Comparison of ENCODE assay signal across 8 mouse cellular contexts in the genomic region with DNA sequence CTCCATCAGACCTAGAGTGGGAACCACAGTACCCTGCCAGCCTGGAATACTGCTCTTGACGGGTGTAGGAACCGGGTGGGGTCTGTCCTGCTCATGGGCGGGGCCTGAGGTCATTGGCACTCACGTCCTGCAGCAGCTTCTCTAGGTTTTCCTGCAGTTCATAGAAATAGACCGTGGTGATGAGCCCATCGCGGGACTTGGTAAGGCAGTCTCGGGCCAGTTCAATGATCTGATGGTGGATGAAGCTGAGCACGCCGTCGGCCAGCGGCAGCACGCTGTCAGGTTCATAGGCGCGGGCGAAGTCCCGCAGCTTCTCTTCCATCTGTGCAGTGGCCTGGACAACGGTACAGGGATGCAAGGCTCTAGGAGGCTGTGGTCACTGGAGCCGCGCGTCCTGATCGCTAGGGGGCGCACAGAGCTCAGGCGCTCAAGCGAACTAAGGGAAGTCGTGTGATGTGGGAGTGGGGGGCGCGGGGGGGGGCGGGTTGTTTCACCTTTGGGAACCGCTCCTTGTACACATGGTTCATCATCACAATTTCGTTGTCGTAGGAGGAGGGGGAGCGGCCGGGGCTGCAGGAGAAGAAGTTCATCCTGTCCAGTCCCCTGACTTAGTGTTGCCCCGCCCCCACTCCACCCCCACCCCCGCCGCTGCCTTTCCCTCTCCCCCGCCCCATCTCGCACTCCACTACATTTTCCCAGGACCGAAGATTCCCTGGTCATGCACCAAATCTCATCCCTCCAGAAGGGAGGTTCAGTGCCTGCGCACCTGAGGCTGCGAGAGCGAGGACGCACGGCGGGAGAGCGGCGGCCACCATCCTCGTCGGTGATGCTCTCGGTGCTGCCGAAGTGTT. TPM values are rescaled to one million over a fixed set of nuclear protein-coding genes. Genes with fewer than 3 reads are reported as not detected.
DNase-seq lines count a peak whose midpoint lies in the region; ATAC-seq and TF ChIP-seq lines count a peak whose summit lies in the region.

No protein-coding gene starts in this region.

- H3K4me1 ChIP-seq in heart, embryonic 11.5 days (ENCODE audit: control insufficient read depth, insufficient read depth, low read length): peaks cover 4% of the 10 kb centered on the region; the same call in 1 of the 2 replicates
- H3K4me1 ChIP-seq in kidney, embryonic 14.5 days (ENCODE audit: control insufficient read depth, insufficient read depth, low read length): 0 out of 2 replicates have a peak, but pooled peaks cover 3% of the 10 kb centered on the region
- H3K4me1 ChIP-seq in liver, embryonic 16.5 days (ENCODE audit: control insufficient read depth, low read depth, low read length): no peaks in the 10 kb centered on the region; the same call in 1 of the 2 replicates
- peaks cover 14% of the 10 kb centered on the region for H3K4me1 ChIP-seq in neural tube, embryonic 12.5 days

- peak; percentile 73 for DNase-seq in R1 (ENCODE audit: low read depth, low spot score)
- DNase-seq in embryo, embryonic 9.5 days (ENCODE audit: extremely low spot score): peak; percentile 80
- peak; percentile 81 for DNase-seq in thymus, postnatal 4 days

- no peak overlapping the region for H3K27ac ChIP-seq in heart, embryonic 11.5 days (ENCODE audit: low read depth, low read length)
- H3K27ac ChIP-seq in kidney, embryonic 14.5 days (ENCODE audit: low read depth, low read length): no peak overlapping the region
- no peak overlapping the region for H3K27ac ChIP-seq in liver, embryonic 16.5 days (ENCODE audit: low read length)
- no peak overlapping the region for H3K27ac ChIP-seq in neural tube, embryonic 12.5 days

- H3ac ChIP-seq in C2C12 (ENCODE audit: control insufficient read depth, insufficient read length, low read depth): no peak overlapping the region

- ATAC-seq in heart, embryonic 11.5 days (replicated peaks; ENCODE audit: insufficient number of reproducible peaks, low FRiP score, low TSS enrichment): no peak
- ATAC-seq in kidney, embryonic 14.5 days (ENCODE audit: low FRiP score, low TSS enrichment): peak; percentile 84
- ATAC-seq in liver, embryonic 16.5 days (ENCODE audit: low read depth): peak; percentile 43; the same call in 1 of the 2 replicates
- peak; percentile 80 for ATAC-seq in neural tube, embryonic 12.5 days (ENCODE audit: low FRiP score, low read depth)

- H3K9ac ChIP-seq in heart, embryonic 11.5 days (ENCODE audit: low read depth, low read length): no peak overlapping the region
- H3K9ac ChIP-seq in kidney, embryonic 14.5 days (ENCODE audit: low read depth, low read length): no peak overlapping the region
- H3K9ac ChIP-seq in liver, embryonic 16.5 days (ENCODE audit: low read depth, low read length): no peak overlapping the region
- peak overlapping the region; percentile 6; the same call in 1 of the 2 replicates for H3K9ac ChIP-seq in neural tube, embryonic 12.5 days

- 5% methylated on average over 52 of the region's 52 CpGs for WGBS in heart, embryonic 11.5 days (ENCODE audit: insufficient replicate concordance)
- 2% methylated on average over 49 of the region's 52 CpGs for WGBS in kidney, embryonic 14.5 days
- 7% methylated on average over 47 of the region's 52 CpGs for WGBS in liver, embryonic 16.5 days (ENCODE audit: insufficient replicate concordance)
- 4% methylated on average over 50 of the region's 52 CpGs for WGBS in neural tube, embryonic 12.5 days

- H3K79me3 ChIP-seq in C2C12 (ENCODE audit: low read depth): no peaks in the 10 kb centered on the region

- no peak overlapping the region for H3K4me3 ChIP-seq in C2C12 (ENCODE audit: insufficient read depth, poor library complexity, severe bottlenecking)
- H3K4me3 ChIP-seq in heart, embryonic 11.5 days (ENCODE audit: low read depth, low read length): peak overlapping the region; percentile 35
- peak overlapping the region; percentile 35 for H3K4me3 ChIP-seq in kidney, embryonic 14.5 days (ENCODE audit: low read length)
- H3K4me3 ChIP-seq in liver, embryonic 16.5 days (ENCODE audit: low read depth, low read length): no peak overlapping the region
- peak overlapping the region; percentile 29 for H3K4me3 ChIP-seq in neural tube, embryonic 12.5 days

- no peaks in the 10 kb centered on the region for H3K79me2 ChIP-seq in C2C12 (ENCODE audit: control insufficient read depth, insufficient read depth)

- H3K27me3 ChIP-seq in C2C12 (ENCODE audit: control insufficient read depth, insufficient read depth, insufficient read length): peaks cover 21% of the 10 kb centered on the region
- peaks cover 55% of the 10 kb centered on the region for H3K27me3 ChIP-seq in heart, embryonic 11.5 days (ENCODE audit: control insufficient read depth, insufficient read depth, low read length)
- peaks cover 25% of the 10 kb centered on the region for H3K27me3 ChIP-seq in kidney, embryonic 14.5 days (ENCODE audit: control insufficient read depth, insufficient read depth, low read length)
- peaks cover 42% of the 10 kb centered on the region for H3K27me3 ChIP-seq in liver, embryonic 16.5 days (ENCODE audit: control insufficient read depth, insufficient read depth, low read depth, low read length)
- H3K27me3 ChIP-seq in neural tube, embryonic 12.5 days (replicated peaks): peaks cover 54% of the 10 kb centered on the region

- peak overlapping the region; percentile 63 for H3K4me2 ChIP-seq in heart, embryonic 11.5 days
- H3K4me2 ChIP-seq in kidney, embryonic 14.5 days (replicated peaks; ENCODE audit: low read depth, low read length): peak overlapping the region; percentile 58
- peak overlapping the region; percentile 27; the same call in 1 of the 2 replicates for H3K4me2 ChIP-seq in liver, embryonic 16.5 days (ENCODE audit: low read depth, low read length)
- peak overlapping the region; percentile 67 for H3K4me2 ChIP-seq in neural tube, embryonic 12.5 days (replicated peaks)

- no peaks in the 10 kb centered on the region for H3K36me3 ChIP-seq in C2C12 (ENCODE audit: control insufficient read depth, insufficient read depth)
- H3K36me3 ChIP-seq in heart, embryonic 11.5 days (ENCODE audit: control insufficient read depth, insufficient read depth, low read length): no peaks in the 10 kb centered on the region
- H3K36me3 ChIP-seq in kidney, embryonic 14.5 days (ENCODE audit: control insufficient read depth, insufficient read depth, low read length): no peaks in the 10 kb centered on the region
- no peaks in the 10 kb centered on the region for H3K36me3 ChIP-seq in liver, embryonic 16.5 days (ENCODE audit: control insufficient read depth, insufficient read depth)
- H3K36me3 ChIP-seq in neural tube, embryonic 12.5 days: peaks cover 36% of the 10 kb centered on the region

- H3K9me3 ChIP-seq in heart, embryonic 11.5 days (replicated peaks; ENCODE audit: control insufficient read depth, low read length): no peaks in the 10 kb centered on the region
- no peaks in the 10 kb centered on the region for H3K9me3 ChIP-seq in kidney, embryonic 14.5 days (ENCODE audit: control insufficient read depth, low read length)
- H3K9me3 ChIP-seq in liver, embryonic 16.5 days (replicated peaks; ENCODE audit: control insufficient read depth, low read length): no peaks in the 10 kb centered on the region
- H3K9me3 ChIP-seq in neural tube, embryonic 12.5 days: no peaks in the 10 kb centered on the region

- peak; percentile 92 for TF ChIP-seq CTCF in C2C12 (IDR thresholded peaks at IDR 0.05; ENCODE audit: control insufficient read depth, insufficient read depth, insufficient read length)

TF ChIP-seq in C2C12, 6 proteins besides CTCF, POLR2A, EP300 and RAD21 (continues in another document):
- TF ChIP-seq MYOD1 (IDR thresholded peaks at IDR 0.05; ENCODE audit: control insufficient read depth, insufficient read length, low read depth) (no peak), MAX (IDR thresholded peaks at IDR 0.05) (no peak), CEBPB (IDR thresholded peaks at IDR 0.05; ENCODE audit: low read depth) (no peak), FOSL1 (IDR thresholded peaks at IDR 0.05; ENCODE audit: insufficient read depth, low read length, poor library complexity, severe bottlenecking) (no peak)

RNA-seq across cellular contexts. Expression of a gene that starts 8.5 kb away (rescaled TPM):
- not detected for polyA plus RNA-seq in C2C12 (2012; fragmentation: generic; extraction: Trizol)
- polyA plus RNA-seq in heart, embryonic 11.5 days (2014; fragmentation: Nextera tagmentation; extraction: Ambion mirVana): 0.27 TPM in 1 of 2 replicates, not detected in the other
- polyA plus RNA-seq in kidney, embryonic 14.5 days (2014; fragmentation: Nextera tagmentation; extraction: Ambion mirVana): 0.21 and 0.35 TPM in 2 replicates
- polyA plus RNA-seq in liver, embryonic 16.5 days (2015; fragmentation: Nextera tagmentation; extraction: Ambion mirVana): 0.09 and 0.15 TPM in 2 replicates
- 43.0 and 44.9 TPM in 2 replicates for polyA plus RNA-seq in neural tube, embryonic 12.5 days (2016; fragmentation: Nextera tagmentation; extraction: Ambion mirVana)

RNA-seq across cellular contexts. Expression of a gene that starts 18.1 kb away (rescaled TPM):
- 0.05 TPM for polyA plus RNA-seq in C2C12 (2012; fragmentation: generic; extraction: Trizol)
- not detected in 2 replicates for polyA plus RNA-seq in heart, embryonic 11.5 days (2014; fragmentation: Nextera tagmentation; extraction: Ambion mirVana)
- 0.16 TPM in 1 of 2 replicates, not detected in the other for polyA plus RNA-seq in kidney, embryonic 14.5 days (2014; fragmentation: Nextera tagmentation; extraction: Ambion mirVana)
- 0.20 and 0.44 TPM in 2 replicates for polyA plus RNA-seq in liver, embryonic 16.5 days (2015; fragmentation: Nextera tagmentation; extraction: Ambion mirVana)
- 0.93 and 1.1 TPM in 2 replicates for polyA plus RNA-seq in neural tube, embryonic 12.5 days (2016; fragmentation: Nextera tagmentation; extraction: Ambion mirVana)

RNA-seq across cellular contexts. Expression of a gene that starts 20.3 kb away (rescaled TPM):
- 9.0 TPM for polyA plus RNA-seq in C2C12 (2012; fragmentation: generic; extraction: Trizol)
- 4.3 and 5.4 TPM in 2 replicates for polyA plus RNA-seq in heart, embryonic 11.5 days (2014; fragmentation: Nextera tagmentation; extraction: Ambion mirVana)
- 10.8 and 12.1 TPM in 2 replicates for polyA plus RNA-seq in kidney, embryonic 14.5 days (2014; fragmentation: Nextera tagmentation; extraction: Ambion mirVana)
- 12.5 and 13.6 TPM in 2 replicates for polyA plus RNA-seq in liver, embryonic 16.5 days (2015; fragmentation: Nextera tagmentation; extraction: Ambion mirVana)
- 5.2 and 6.5 TPM in 2 replicates for polyA plus RNA-seq in neural tube, embryonic 12.5 days (2016; fragmentation: Nextera tagmentation; extraction: Ambion mirVana)

RNA-seq across cellular contexts. Expression of a gene that starts 27.0 kb away (rescaled TPM):
- 0.09 TPM for polyA plus RNA-seq in C2C12 (2012; fragmentation: generic; extraction: Trizol)
- polyA plus RNA-seq in heart, embryonic 11.5 days (2014; fragmentation: Nextera tagmentation; extraction: Ambion mirVana): 48.7 and 65.0 TPM in 2 replicates
- polyA plus RNA-seq in kidney, embryonic 14.5 days (2014; fragmentation: Nextera tagmentation; extraction: Ambion mirVana): 1.2 and 1.7 TPM in 2 replicates
- 394 and 409 TPM in 2 replicates for polyA plus RNA-seq in liver, embryonic 16.5 days (2015; fragmentation: Nextera tagmentation; extraction: Ambion mirVana)
- polyA plus RNA-seq in neural tube, embryonic 12.5 days (2016; fragmentation: Nextera tagmentation; extraction: Ambion mirVana): 3.4 and 4.0 TPM in 2 replicates

RNA-seq across cellular contexts. Expression of a gene that starts 35.0 kb away (rescaled TPM):
- polyA plus RNA-seq in C2C12 (2012; fragmentation: generic; extraction: Trizol): 11.4 TPM
- 36.2 and 40.4 TPM in 2 replicates for polyA plus RNA-seq in heart, embryonic 11.5 days (2014; fragmentation: Nextera tagmentation; extraction: Ambion mirVana)
- 28.6 and 43.3 TPM in 2 replicates for polyA plus RNA-seq in kidney, embryonic 14.5 days (2014; fragmentation: Nextera tagmentation; extraction: Ambion mirVana)
- 65.7 and 73.0 TPM in 2 replicates for polyA plus RNA-seq in liver, embryonic 16.5 days (2015; fragmentation: Nextera tagmentation; extraction: Ambion mirVana)
- polyA plus RNA-seq in neural tube, embryonic 12.5 days (2016; fragmentation: Nextera tagmentation; extraction: Ambion mirVana): 32.1 and 37.0 TPM in 2 replicates

Comparison
In these comparisons a context has a peak if more than half of its experiments do, and no peak if none do; other contexts are left out.
1. H3K4me3 ChIP-seq: peak in heart, embryonic 11.5 days (single experiment), kidney, embryonic 14.5 days (single experiment) and neural tube, embryonic 12.5 days (single experiment); none in C2C12 (single experiment) and liver, embryonic 16.5 days (single experiment).
2. RNA of a gene that starts 8.5 kb away (polyA plus RNA-seq): 43.0 to 44.9 TPM in neural tube, embryonic 12.5 days; 0.21 to 0.35 TPM in kidney, embryonic 14.5 days, 0.27 TPM in heart, embryonic 11.5 days, 0.09 to 0.15 TPM in liver, embryonic 16.5 days and not detected in C2C12 (single experiment); every median in the first group is over 10 times any median in the second.
3. Peak in every context shown above with its lines, with median percentiles within 50 percentile points of each other: DNase-seq and H3K4me2 ChIP-seq.